Mouse (Mus musculus) hindbrain, embryonic 12.5 days (tissue): ENCODE results near the gene Brca2. TPM values are rescaled to one million over a fixed set of nuclear protein-coding genes. Genes with fewer than 3 reads are reported as not detected.
"Not testable (repeated sequence)": the region's sequence is repeated elsewhere in the genome, so short reads cannot be mapped to it uniquely, and the experiment has no call there.

Experiments
- ATAC-seq: fragments of 200-750 bp; cut with Nextera tagmentation; 2 replicates; pipeline ENCODE4 v1.8.0; 2017; ENCODE audit warnings: moderate TSS enrichment; ENCODE audit not compliant: low FRiP score
- H3K27ac ChIP-seq: fragments of 300-500 bp; sonication (generic); 2 replicates; pipeline ENCODE4 v1.5.1; 2016; ENCODE audit warnings: mild to moderate bottlenecking
- H3K27me3 ChIP-seq: fragments of 300-500 bp; sonication (generic); 2 replicates; pipeline ENCODE4 v1.6.1; 2016; ENCODE audit warnings: mild to moderate bottlenecking
- H3K36me3 ChIP-seq: fragments of 300-500 bp; sonication (generic); 2 replicates; pipeline ENCODE4 v1.6.1; 2016; ENCODE audit warnings: mild to moderate bottlenecking
- H3K4me1 ChIP-seq: fragments of 300-500 bp; sonication (generic); 2 replicates; pipeline ENCODE4 v1.6.1; 2016
- H3K4me2 ChIP-seq: fragments of 300-500 bp; sonication (generic); replicated peaks from 2 replicates; pipeline ENCODE4 v1.6.1; 2016; ENCODE audit warnings: mild to moderate bottlenecking
- H3K4me3 ChIP-seq: fragments of 300-500 bp; sonication (generic); 2 replicates; pipeline ENCODE4 v1.5.1; 2016; ENCODE audit warnings: mild to moderate bottlenecking
- H3K9ac ChIP-seq: fragments of 300-500 bp; sonication (generic); 2 replicates; pipeline ENCODE4 v1.6.1; 2016; ENCODE audit warnings: mild to moderate bottlenecking, moderate library complexity
- H3K9me3 ChIP-seq: fragments of 300-500 bp; sonication (generic); replicated peaks from 2 replicates; pipeline ENCODE4 v1.6.1; 2016; ENCODE audit warnings: mild to moderate bottlenecking
- WGBS: fragments of 180-500 bp; shearing (Covaris S2); methylation state at CpG from one replicate; pipeline ENCODE4 v1.1.7; 2016; 5-methylcytosine and 5-hydroxymethylcytosine counted together
- polyA plus RNA-seq: library from polyadenylated mRNA; unstranded; fragments of >200 nt; fragmentation: Nextera tagmentation; extraction: Ambion mirVana; gene quantifications from 2 replicates; pipeline ENCODE4 v1.2.1, GENCODE M21; 2016

Gene Brca2
- polyA plus RNA-seq = 19.9 and 21.9 TPM in 2 replicates

GRCm38 (mm10) chr5:150521937-150522866, at the start of gene Brca2:
Gene Brca2 (plus strand): TSS chr5:150522630.
- no peaks in the 10 kb centered on the region for H3K27me3 ChIP-seq
- H3K4me1 ChIP-seq = peaks cover 7% of the 10 kb centered on the region; the same call in 1 of the 2 replicates
- peak within 1 kb of the TSS; percentile 84 for H3K9ac ChIP-seq
- ATAC-seq = peak; percentile 97
- peak within 1 kb of the TSS; percentile 65 for H3K4me2 ChIP-seq
- no peaks in the 10 kb centered on the region for H3K9me3 ChIP-seq
- 6% methylated on average over 61 of the region's 63 CpGs for WGBS
- H3K36me3 ChIP-seq = no peaks in the 10 kb centered on the region
- peak within 1 kb of the TSS; percentile 66 for H3K27ac ChIP-seq
- H3K4me3 ChIP-seq = peak within 1 kb of the TSS; percentile 77

- WGBS = 70% methylated on average over 4 of the region's 4 CpGs
- Histone ChIP-seq H3K27me3 (no peaks in the 10 kb centered on the region), H3K4me2 (no peak overlapping the region), H3K9me3 (0 out of 2 replicates have a peak, but pooled peaks cover 4% of the 10 kb centered on the region), H3K4me3 (no peak overlapping the region), H3K4me1 (no peaks in the 10 kb centered on the region), H3K36me3 (peaks cover 15% of the 10 kb centered on the region), H3K9ac (no peak overlapping the region), H3K27ac (no peak overlapping the region)
- ATAC-seq = no peak
These were observed 45.1 kb upstream of the Brca2 start for GRCm38 (mm10) chr5:150477364-150477763.

GRCm38 (mm10) chr5:150478612-150479011, 43.8 kb upstream of the Brca2 start:
- Histone ChIP-seq H3K9me3 (no peaks in the 10 kb centered on the region), H3K9ac (no peak overlapping the region), H3K4me2 (no peak overlapping the region), H3K4me1 (no peaks in the 10 kb centered on the region), H3K27ac (no peak overlapping the region), H3K4me3 (no peak overlapping the region), H3K27me3 (no peaks in the 10 kb centered on the region), H3K36me3 (peaks cover 14% of the 10 kb centered on the region)
- ATAC-seq = no peak
- whole genome bisulfite sequencing = 76% methylated on average over 4 of the region's 4 CpGs

GRCm38 (mm10) chr5:150485198-150485597, 37.2 kb upstream of the Brca2 start:
- 78% methylated on average over 3 of the region's 3 CpGs for WGBS
- H3K36me3 ChIP-seq = peaks cover 14% of the 10 kb centered on the region
- no peak overlapping the region for H3K27ac ChIP-seq
- H3K9ac ChIP-seq = no peak overlapping the region
- H3K4me1 ChIP-seq = no peaks in the 10 kb centered on the region
- H3K27me3 ChIP-seq = no peaks in the 10 kb centered on the region
- H3K4me3 ChIP-seq = no peak overlapping the region
- H3K4me2 ChIP-seq = no peak overlapping the region
- no peaks in the 10 kb centered on the region for H3K9me3 ChIP-seq
- no peak for ATAC-seq

GRCm38 (mm10) chr5:150490285-150490684, 32.1 kb upstream of the Brca2 start:
- no peaks in the 10 kb centered on the region for H3K4me1 ChIP-seq
- H3K27ac ChIP-seq = no peak overlapping the region
- no peaks in the 10 kb centered on the region for H3K9me3 ChIP-seq
- H3K4me3 ChIP-seq = no peak overlapping the region
- no peak overlapping the region for H3K4me2 ChIP-seq
- no peaks in the 10 kb centered on the region for H3K27me3 ChIP-seq
- no peak for ATAC-seq
- WGBS = 88% methylated on average over 3 of the region's 3 CpGs
- peaks cover 2% of the 10 kb centered on the region; the same call in 1 of the 2 replicates for H3K36me3 ChIP-seq
- H3K9ac ChIP-seq = no peak overlapping the region

- H3K36me3 ChIP-seq = peaks cover 7% of the 10 kb centered on the region
- H3K4me3 ChIP-seq = no peak overlapping the region
- no peak overlapping the region for H3K27ac ChIP-seq
- H3K4me2 ChIP-seq = no peak overlapping the region
- H3K27me3 ChIP-seq = no peaks in the 10 kb centered on the region
- ATAC-seq = no peak
- WGBS = 80% methylated on average over 8 of the region's 8 CpGs
- H3K9ac ChIP-seq = no peak overlapping the region
- no peaks in the 10 kb centered on the region for H3K9me3 ChIP-seq
- H3K4me1 ChIP-seq = no peaks in the 10 kb centered on the region
These were observed 31.6 kb upstream of the Brca2 start for GRCm38 (mm10) chr5:150490821-150491220.

GRCm38 (mm10) chr5:150491573-150492173, 30.8 kb upstream of the Brca2 start:
- not testable (repeated sequence) for H3K4me3 ChIP-seq, ATAC-seq, H3K4me1 ChIP-seq, H3K27me3 ChIP-seq, H3K4me2 ChIP-seq, H3K27ac ChIP-seq, H3K9ac ChIP-seq, H3K9me3 ChIP-seq
- WGBS = 93% methylated on average over 4 of the region's 4 CpGs
- peaks cover 14% of the 10 kb centered on the region for H3K36me3 ChIP-seq

GRCm38 (mm10) chr5:150495792-150496191, 26.6 kb upstream of the Brca2 start:
- Histone ChIP-seq H3K27me3 (no peaks in the 10 kb centered on the region), H3K36me3 (peaks cover 14% of the 10 kb centered on the region), H3K27ac (no peak overlapping the region), H3K4me1 (no peaks in the 10 kb centered on the region), H3K4me2 (no peak overlapping the region), H3K9ac (no peak overlapping the region), H3K9me3 (no peaks in the 10 kb centered on the region), H3K4me3 (no peak overlapping the region)
- no peak for ATAC-seq
- 42% methylated on average over 6 of the region's 6 CpGs for WGBS

- 79% methylated on average over 5 of the region's 6 CpGs for WGBS
- Histone ChIP-seq H3K27me3 (no peaks in the 10 kb centered on the region), H3K9ac (no peak overlapping the region), H3K4me2 (no peak overlapping the region), H3K4me1 (no peaks in the 10 kb centered on the region), H3K9me3 (no peaks in the 10 kb centered on the region), H3K4me3 (no peak overlapping the region), H3K27ac (no peak overlapping the region), H3K36me3 (no peaks in the 10 kb centered on the region)
- no peak for ATAC-seq
These were observed 11.8 kb upstream of the Brca2 start for GRCm38 (mm10) chr5:150510451-150511225.

GRCm38 (mm10) chr5:150513264-150513663, 9.2 kb upstream of the Brca2 start:
- Histone ChIP-seq H3K4me2 (no peak overlapping the region), H3K4me3 (no peak overlapping the region), H3K27me3 (no peaks in the 10 kb centered on the region), H3K9me3 (no peaks in the 10 kb centered on the region), H3K4me1 (no peaks in the 10 kb centered on the region), H3K36me3 (no peaks in the 10 kb centered on the region), H3K27ac (no peak overlapping the region), H3K9ac (no peak overlapping the region)
- ATAC-seq = no peak
- 75% methylated on average over 4 of the region's 4 CpGs for WGBS

- ATAC-seq = no peak
- WGBS = 88% methylated on average over 1 of the region's 1 CpGs
These were observed 8.4 kb upstream of the Brca2 start for GRCm38 (mm10) chr5:150514027-150514426.

GRCm38 (mm10) chr5:150518064-150518463, 4.4 kb upstream of the Brca2 start, which contains the start of gene Zar1l:
Gene Zar1l (minus strand): TSS chr5:150518164.
- Histone ChIP-seq H3K4me1 (peaks cover 3% of the 10 kb centered on the region; the same call in 1 of the 2 replicates), H3K4me2 (no peak within 1 kb of the TSS), H3K9me3 (no peaks in the 10 kb centered on the region), H3K9ac (no peak within 1 kb of the TSS), H3K27me3 (no peaks in the 10 kb centered on the region), H3K27ac (no peak within 1 kb of the TSS), H3K4me3 (no peak within 1 kb of the TSS), H3K36me3 (no peaks in the 10 kb centered on the region)
- 73% methylated on average over 4 of the region's 4 CpGs for WGBS
- ATAC-seq = no peak

More at GRCm38 (mm10) chr5:150514027-150514426, 8.4 kb upstream of the Brca2 start:
- no peak overlapping the region for H3K27ac ChIP-seq
- H3K9ac ChIP-seq = no peak overlapping the region
- no peaks in the 10 kb centered on the region for H3K27me3 ChIP-seq
- H3K4me2 ChIP-seq = no peak overlapping the region
- H3K36me3 ChIP-seq = no peaks in the 10 kb centered on the region
- no peak overlapping the region for H3K4me3 ChIP-seq
- no peaks in the 10 kb centered on the region for H3K4me1 ChIP-seq
- no peaks in the 10 kb centered on the region for H3K9me3 ChIP-seq
